In genomic region chr17:48425823-48426612, GRCm38 (mm10) we compare ENCODE assay signal across 1 mouse cellular context.
TF ChIP-seq lines count a peak whose summit lies in the region.

No protein-coding gene starts in this region.

TF ChIP-seq in MEL, 35 proteins besides CTCF, POLR2A, EP300 and RAD21 (continued from another document):
- TF ChIP-seq KAT2A (conservative IDR thresholded peaks at IDR 0.05; ENCODE audit: low read depth, low read length), result no peak
- no peak for TF ChIP-seq MEF2A (IDR thresholded peaks at IDR 0.05; ENCODE audit: extremely low read depth, insufficient replicate concordance, low read depth, low read length, poor library complexity, severe bottlenecking)
- no peak for TF ChIP-seq USF1 (IDR thresholded peaks at IDR 0.05; ENCODE audit: low read depth, low read length)
- TF ChIP-seq POLR2AphosphoS2 (IDR thresholded peaks at IDR 0.05; ENCODE audit: low read length), result no peak
- peak; percentile 51; the same call in 1 of the 2 replicates for TF ChIP-seq ZNF384 (IDR thresholded peaks at IDR 0.05; ENCODE audit: low read depth, low read length)
- TF ChIP-seq MAFK (IDR thresholded peaks at IDR 0.05; ENCODE audit: borderline replicate concordance, low read depth, low read length), result peak; percentile 32; the same call in 1 of the 2 replicates
- TF ChIP-seq TAL1 (IDR thresholded peaks at IDR 0.05; ENCODE audit: low read length), result peak; percentile 55
- TF ChIP-seq MYB (IDR thresholded peaks at IDR 0.05; ENCODE audit: low read depth, low read length), result no peak
- TF ChIP-seq E2F4 (IDR thresholded peaks at IDR 0.05; ENCODE audit: borderline replicate concordance, low read depth, low read length), result no peak
- TF ChIP-seq MAX (IDR thresholded peaks at IDR 0.05; ENCODE audit: low read length), result peak; percentile 60; the same call in 1 of the 2 replicates
- peak; percentile 83 for TF ChIP-seq TCF12 (IDR thresholded peaks at IDR 0.05; ENCODE audit: low read depth, low read length)
- peak; percentile 77 for TF ChIP-seq MYC (IDR thresholded peaks at IDR 0.05; ENCODE audit: low read depth, low read length)
- no peak for TF ChIP-seq ZC3H11A (IDR thresholded peaks at IDR 0.05; ENCODE audit: low read depth, low read length)
- no peak for TF ChIP-seq USF2 (IDR thresholded peaks at IDR 0.05; ENCODE audit: borderline replicate concordance in 1 of 2, insufficient read depth in 1 of 2, low read depth in 1 of 2, low read length in 2 of 2)
- TF ChIP-seq ZKSCAN1 (IDR thresholded peaks at IDR 0.05; ENCODE audit: low read depth, low read length), result no peak
- TF ChIP-seq CHD1 (IDR thresholded peaks at IDR 0.05; ENCODE audit: low read depth, low read length), result no peak
- TF ChIP-seq SMC3 (IDR thresholded peaks at IDR 0.05; ENCODE audit: low read depth, low read length), result no peak
- no peak for TF ChIP-seq HCFC1 (IDR thresholded peaks at IDR 0.05; ENCODE audit: low read depth, low read length)
- TF ChIP-seq NELFE (IDR thresholded peaks at IDR 0.05; ENCODE audit: low read depth, low read length), result no peak
- peak; percentile 78; the same call in 1 of the 2 replicates for TF ChIP-seq MXI1 (IDR thresholded peaks at IDR 0.05; ENCODE audit: low read depth, low read length)
- TF ChIP-seq GATA1 (IDR thresholded peaks at IDR 0.05; ENCODE audit: low read depth, low read length), result peak; percentile 89
- TF ChIP-seq JUND (IDR thresholded peaks at IDR 0.05; ENCODE audit: low read depth, low read length), result no peak
- TF ChIP-seq GABPA (IDR thresholded peaks at IDR 0.05; ENCODE audit: low read depth, low read length), result no peak
- TF ChIP-seq TBP (IDR thresholded peaks at IDR 0.05; ENCODE audit: low read depth, low read length), result 0 out of 2 replicates have a peak, but pooled peaks have one; percentile 26
- TF ChIP-seq BHLHE40 (IDR thresholded peaks at IDR 0.05; ENCODE audit: borderline replicate concordance, low read depth, low read length), result peak; percentile 81
- no peak for TF ChIP-seq NRF1 (IDR thresholded peaks at IDR 0.05; ENCODE audit: insufficient read depth, low read depth, low read length, poor library complexity, severe bottlenecking)
- TF ChIP-seq UBTF (IDR thresholded peaks at IDR 0.05; ENCODE audit: borderline replicate concordance, insufficient read depth, low read depth, low read length), result no peak
- TF ChIP-seq CHD2 (IDR thresholded peaks at IDR 0.05; ENCODE audit: low read length), result no peak
- TF ChIP-seq POLR2AphosphoS5 (IDR thresholded peaks at IDR 0.05; ENCODE audit: borderline replicate concordance, low read depth, low read length), result no peak
- peak; percentile 31; the same call in 1 of the 2 replicates for TF ChIP-seq MAZ (IDR thresholded peaks at IDR 0.05; ENCODE audit: low read depth, low read length)
- no peak for TF ChIP-seq ELF1 (IDR thresholded peaks at IDR 0.05; ENCODE audit: low read depth, low read length)
- TF ChIP-seq ZMIZ1 (IDR thresholded peaks at IDR 0.05; ENCODE audit: low read depth, low read length), result peak; percentile 34; the same call in 1 of the 2 replicates
- TF ChIP-seq SIN3A (IDR thresholded peaks at IDR 0.05; ENCODE audit: low read length), result peak; percentile 77
- peak; percentile 79 for TF ChIP-seq ETS1 (IDR thresholded peaks at IDR 0.05; ENCODE audit: low read depth, low read length)
TF ChIP-seq in MEL: peak in this region for 15.
